Mouse (Mus musculus) c-Kit-positive CD71-positive TER-119-negative erythroid progenitor cells, embryonic 14.5 days (primary cell): Measurements from ENCODE around the gene Gpr132.
"Not testable (repeated sequence)": the region's sequence is repeated elsewhere in the genome, so short reads cannot be mapped to it uniquely, and the experiment has no call there.

Experiments
- DNase-seq: peaks from one replicate; pipeline ENCODE4 v3.0.0-alpha.2; 2013; ENCODE audit warnings: low read depth

Gpr132 gene

GRCm38 (mm10) chr12:112853050-112853729 is 14.8 kb downstream of the Gpr132 start:
- DNase-seq: no peak

GRCm38 (mm10) chr12:112851116-112851515 is 16.9 kb downstream of the Gpr132 start:
- no peak for DNase-seq

- DNase-seq: no peak
These were observed 17.7 kb downstream of the Gpr132 start for GRCm38 (mm10) chr12:112850344-112850743.

- DNase-seq: no peak
These were observed 18.6 kb downstream of the Gpr132 start for GRCm38 (mm10) chr12:112849235-112850022.

GRCm38 (mm10) chr12:112847880-112848279 is 20.1 kb downstream of the Gpr132 start:
- DNase-seq: no peak

- peak; percentile 69 for DNase-seq
These were observed 24.2 kb downstream of the Gpr132 start for GRCm38 (mm10) chr12:112843803-112844202.

GRCm38 (mm10) chr12:112842128-112842527 is 25.9 kb downstream of the Gpr132 start:
- DNase-seq: not testable (repeated sequence)

- DNase-seq: not testable (repeated sequence)
These were observed 26.6 kb downstream of the Gpr132 start for GRCm38 (mm10) chr12:112841338-112841892.

- DNase-seq: no peak
These were observed 27.6 kb downstream of the Gpr132 start for GRCm38 (mm10) chr12:112840209-112841086.

GRCm38 (mm10) chr12:112835046-112835445 is 33.0 kb downstream of the Gpr132 start:
- DNase-seq: no peak

GRCm38 (mm10) chr12:112833527-112833926 is 34.5 kb downstream of the Gpr132 start:
- no peak for DNase-seq

GRCm38 (mm10) chr12:112832411-112832810 is 35.6 kb downstream of the Gpr132 start:
- DNase-seq: no peak

- no peak for DNase-seq
These were observed 37.5 kb downstream of the Gpr132 start for GRCm38 (mm10) chr12:112830570-112830969.

- no peak for DNase-seq
These were observed 37.9 kb downstream of the Gpr132 start for GRCm38 (mm10) chr12:112830141-112830540.

- peak; percentile 94 for DNase-seq
These were observed 38.7 kb downstream of the Gpr132 start, which contains the start of gene Cdca4 for GRCm38 (mm10) chr12:112829244-112829864. Cdca4 (minus strand) TSS chr12:112829423.

- DNase-seq: no peak
These were observed 39.4 kb downstream of the Gpr132 start for GRCm38 (mm10) chr12:112828501-112829243.

- DNase-seq: no peak
These were observed 42.1 kb downstream of the Gpr132 start for GRCm38 (mm10) chr12:112825901-112826300.

GRCm38 (mm10) chr12:112823221-112823620 is 44.8 kb downstream of the Gpr132 start:
- DNase-seq: no peak

- no peak for DNase-seq
These were observed 45.4 kb downstream of the Gpr132 start for GRCm38 (mm10) chr12:112822676-112823075.

GRCm38 (mm10) chr12:112821974-112822373 is 46.1 kb downstream of the Gpr132 start:
- no peak for DNase-seq

- no peak for DNase-seq
These were observed 46.8 kb downstream of the Gpr132 start for GRCm38 (mm10) chr12:112821216-112821615.
